Mouse (Mus musculus) regulatory T cell (primary cell): Measurements from ENCODE around the gene Rab42.

ENCODE experiments used
- in situ Hi-C: fragments of 300-600 bp; cut with MboI, MseI; formaldehyde crosslinking; loops from one replicate; pipeline ENCODE4 v1.15.1; 2025; ENCODE audit warnings: high pct_unique_total_duplicates

Rab42 gene

DNA sequence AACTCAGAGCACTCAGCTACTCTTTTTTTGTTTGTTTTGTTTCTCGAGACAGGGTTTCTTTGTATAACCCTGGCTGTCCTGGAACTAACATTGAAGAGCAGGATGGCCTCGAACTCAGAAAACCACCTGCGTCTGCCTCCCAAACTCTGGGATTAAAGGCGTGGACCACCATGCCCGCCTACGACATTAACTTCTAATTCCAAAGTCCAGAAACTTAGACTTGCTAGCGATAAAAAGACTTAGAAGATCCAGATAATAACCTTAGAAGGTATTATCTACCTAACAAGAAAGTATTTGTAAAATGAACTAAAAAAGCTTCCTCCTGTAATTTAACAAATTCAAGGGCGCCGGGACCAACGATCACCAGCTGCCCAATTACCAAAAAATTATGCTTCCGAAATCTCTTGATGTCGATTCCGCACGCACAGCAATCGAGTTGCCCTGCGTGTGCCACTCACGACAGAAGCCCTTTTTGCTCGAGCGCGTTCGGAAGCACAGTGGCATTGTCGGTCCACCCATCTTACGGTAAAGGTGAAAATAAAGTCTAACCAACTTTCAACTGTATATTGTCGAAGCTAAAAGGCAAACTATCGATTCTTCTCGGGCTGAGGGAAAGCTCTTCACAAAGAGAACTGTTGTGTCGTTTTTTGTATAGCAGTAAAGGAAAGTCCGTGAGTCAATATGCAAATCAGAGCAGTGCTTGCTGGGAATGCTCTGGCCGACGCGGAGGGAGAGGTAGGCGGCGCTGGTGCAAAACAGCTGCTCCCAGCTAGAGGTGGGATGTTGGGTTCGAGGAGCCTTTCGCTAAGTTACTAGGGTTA, 33.2 kb downstream of the Rab42 start:
- in situ Hi-C loops = no loop called here

DNA sequence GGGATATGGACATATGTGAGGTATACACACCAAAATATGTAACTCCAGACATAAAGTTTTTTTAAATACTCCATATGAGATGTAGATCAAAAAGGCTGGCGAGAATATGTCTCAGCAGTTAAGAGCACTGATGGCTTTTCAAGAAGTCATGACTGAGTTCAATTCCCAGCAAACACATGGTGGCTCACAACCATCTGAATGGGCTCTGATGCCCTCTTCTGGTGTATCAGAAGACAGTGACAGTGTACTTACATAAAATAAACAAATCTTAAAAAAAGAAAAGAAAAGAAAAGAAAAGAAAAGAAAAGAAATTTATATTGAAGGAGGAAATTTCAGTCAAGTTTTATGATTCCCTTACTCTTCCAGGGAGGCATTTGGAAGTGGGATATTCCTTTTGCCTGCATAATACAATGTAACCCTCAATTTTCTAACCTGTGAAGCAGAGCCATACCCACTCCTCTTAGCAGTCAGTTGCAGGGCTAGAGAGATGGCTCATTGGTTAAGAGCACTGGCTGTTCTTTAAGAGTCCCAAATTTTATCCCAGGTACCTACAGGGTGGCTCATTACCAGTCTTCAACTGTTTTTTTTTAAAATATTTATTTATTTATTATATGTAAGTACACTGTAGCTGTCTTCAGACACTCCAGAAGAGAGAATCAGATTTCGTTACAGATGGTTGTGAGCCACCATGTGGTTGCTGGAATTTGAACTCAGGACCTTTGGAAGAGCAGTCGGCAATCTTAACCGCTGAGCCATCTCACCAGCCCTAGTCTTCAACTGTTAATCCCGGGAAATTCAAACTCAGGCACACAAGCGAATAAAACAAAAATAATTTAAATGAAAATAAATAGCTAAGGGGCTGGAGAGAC, 34.1 kb downstream of the Rab42 start:
- in situ Hi-C loops = no loop called here

DNA sequence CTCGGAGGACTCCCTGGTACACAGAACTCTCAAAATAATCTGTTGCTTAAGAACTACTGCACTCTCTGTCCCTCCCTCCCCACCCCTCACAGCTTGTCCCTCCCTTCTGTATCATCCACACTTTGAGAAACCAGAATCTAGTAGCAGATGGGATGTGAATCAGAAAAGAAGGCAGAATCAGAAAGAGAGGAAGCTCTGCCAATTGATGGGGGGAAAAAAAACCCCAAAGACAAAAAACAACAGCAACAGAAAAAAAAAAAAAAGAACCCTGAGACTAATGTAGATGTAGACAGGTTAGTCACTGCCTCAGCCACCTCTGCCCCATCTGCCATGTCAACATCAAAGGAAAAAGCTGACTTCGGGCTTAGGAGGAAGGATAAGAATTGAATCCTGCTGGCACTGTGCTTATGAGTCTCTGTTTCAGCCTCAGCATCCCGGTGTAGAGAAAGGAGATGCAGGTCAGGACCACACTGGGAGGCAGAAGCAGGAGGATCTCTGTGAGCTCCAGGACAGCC, 36.3 kb downstream of the Rab42 start:
- in situ Hi-C loops = no loop called here

DNA sequence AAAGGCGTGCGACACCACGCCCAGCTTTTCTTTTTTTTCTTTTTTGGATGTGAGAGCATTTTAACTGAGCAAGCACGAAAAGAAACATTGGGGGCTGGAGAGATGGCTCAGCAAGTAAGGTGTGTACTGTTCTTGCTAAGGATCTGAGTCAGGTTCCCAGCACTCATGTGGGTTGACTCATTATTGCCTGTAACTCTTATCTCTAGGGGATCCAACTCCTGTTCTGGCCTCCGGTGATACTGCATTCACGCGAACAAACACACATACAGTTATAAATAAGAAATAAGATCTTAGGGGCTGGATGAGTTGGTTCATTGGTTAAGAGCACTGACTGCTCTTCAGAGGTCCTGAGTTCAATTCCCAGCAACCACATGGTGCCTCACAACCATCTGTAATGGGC, 39.9 kb downstream of the Rab42 start:
- in situ Hi-C loops = no loop called here

DNA sequence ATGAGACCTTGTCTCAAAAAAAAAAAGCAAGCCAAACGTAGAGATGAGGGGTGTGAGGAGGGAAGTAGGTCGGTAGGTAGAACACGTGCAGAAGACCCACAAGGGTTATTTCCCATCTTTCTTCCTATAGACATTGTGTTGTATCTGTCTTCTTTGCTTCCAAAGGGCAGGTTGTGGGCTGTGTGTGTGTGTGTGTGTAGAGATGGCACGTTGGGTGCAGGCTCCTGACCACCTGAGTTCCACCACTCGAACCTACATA, 40.9 kb downstream of the Rab42 start:
- in situ Hi-C loops = no loop called here

DNA sequence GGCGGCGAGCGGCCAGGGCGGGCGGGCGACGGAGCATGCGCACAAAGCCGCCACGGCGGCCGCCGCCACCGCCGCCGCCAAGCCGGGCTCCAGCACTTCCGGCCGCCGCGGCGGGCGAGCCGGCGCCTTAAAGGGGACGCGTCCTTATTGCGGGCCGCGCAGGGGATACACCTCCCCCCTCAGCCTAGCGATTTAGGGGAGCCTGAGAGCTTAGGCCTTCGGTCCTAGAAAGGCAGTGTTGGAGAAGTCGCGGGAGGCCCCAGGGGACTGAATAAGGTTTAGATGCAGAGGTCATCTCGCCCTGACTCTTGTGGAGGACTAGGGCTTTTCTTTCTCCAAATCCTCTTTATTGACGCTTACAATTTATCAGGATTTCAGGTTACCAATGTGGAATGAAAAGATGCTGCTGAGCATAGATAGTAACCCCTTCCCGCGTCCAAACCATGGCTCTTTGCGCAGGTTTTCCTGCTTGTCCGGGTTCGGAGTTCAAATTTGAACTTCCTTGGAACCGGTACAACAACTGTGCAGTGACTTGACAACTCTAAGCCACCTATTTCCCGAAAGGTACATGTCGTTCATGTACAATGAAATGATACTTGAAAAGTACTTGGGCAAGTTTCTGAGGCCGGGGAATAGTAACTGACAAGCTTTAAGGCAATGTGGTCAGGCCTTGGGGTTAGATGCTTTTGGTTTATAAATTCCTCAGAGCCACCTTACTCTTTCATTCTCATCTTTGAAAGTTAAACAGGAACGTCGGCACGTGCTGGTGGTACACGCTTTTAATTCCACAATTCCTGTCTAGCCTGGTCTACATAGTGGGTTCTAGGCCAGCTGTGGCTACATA, 41.4 kb downstream of the Rab42 start, which contains the start of gene Gmeb1:
Gmeb1 (minus strand) TSS at position 89 of the 844 bp plus-strand sequence.
- in situ Hi-C loops = no loop called here

DNA sequence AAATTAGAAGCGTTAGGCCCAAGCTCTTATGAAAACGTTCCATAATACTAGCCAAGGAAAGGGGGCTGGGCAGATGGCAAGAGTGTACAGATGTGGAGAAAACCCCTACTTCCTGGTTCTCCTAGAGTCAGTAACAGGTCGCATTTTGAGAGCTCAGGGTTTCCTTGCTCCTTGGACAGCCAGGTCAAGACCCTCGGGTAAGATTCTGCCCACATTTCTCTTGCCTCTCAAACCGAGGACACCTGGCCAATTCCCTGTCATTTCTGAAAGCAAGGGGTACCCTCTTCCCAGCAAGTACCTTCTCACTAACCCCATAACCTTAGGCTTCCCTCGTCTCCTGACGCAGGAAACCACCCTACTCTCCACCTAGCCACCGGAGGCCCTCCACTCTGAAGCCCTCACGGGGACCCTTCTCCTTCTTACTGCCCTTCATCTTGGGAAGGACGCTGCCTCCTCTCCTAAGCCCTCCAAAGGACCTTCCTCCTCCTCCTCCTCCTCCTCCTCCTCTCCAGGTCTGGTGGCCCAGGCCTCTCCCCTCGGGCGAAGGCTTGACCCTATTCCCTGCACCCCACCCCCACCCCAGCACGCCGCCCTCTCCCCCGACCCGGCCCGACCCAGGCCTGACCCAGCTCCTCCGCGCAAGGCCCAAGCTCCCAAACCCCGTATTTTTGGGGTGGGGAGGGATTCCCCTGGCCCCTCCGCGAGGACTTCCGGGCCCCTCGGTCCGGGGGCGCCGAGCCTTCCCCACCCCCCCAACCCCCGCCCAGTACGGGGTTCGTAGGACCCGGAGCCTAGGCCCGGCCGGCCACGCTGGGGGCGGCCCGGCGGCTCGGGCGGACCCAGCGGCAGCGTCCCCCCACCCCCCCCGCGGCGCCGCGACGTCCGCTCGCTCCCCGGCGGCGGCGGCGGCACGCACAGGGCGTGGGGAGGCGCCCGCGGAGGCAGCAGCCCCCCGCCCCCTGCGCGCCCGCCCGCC, 42.5 kb downstream of the Rab42 start:
- in situ Hi-C loops = no loop called here

DNA sequence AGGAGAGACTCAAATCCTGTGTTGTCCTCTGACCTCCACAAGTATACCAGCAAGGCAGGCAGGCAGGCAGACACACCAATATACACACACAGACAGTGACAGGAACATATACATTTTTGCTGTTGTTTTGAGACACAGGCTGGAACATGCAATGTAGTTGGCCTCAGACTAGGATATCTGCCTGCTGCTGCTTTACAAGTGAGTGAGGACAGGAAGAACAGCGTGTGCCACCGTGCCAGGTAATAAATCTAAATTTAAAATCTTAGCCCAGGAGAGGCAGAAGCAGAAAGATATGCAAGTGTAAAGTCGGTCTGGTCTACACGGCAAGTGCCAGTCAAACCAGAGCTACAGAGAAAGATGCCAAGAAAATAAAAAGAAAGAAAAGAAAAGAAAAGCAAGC, 43.9 kb downstream of the Rab42 start:
- in situ Hi-C loops = loop anchor here (5.0 kb wide), 1 partner anchor 37 kb away; no protein-coding TSS in a partner anchor

DNA sequence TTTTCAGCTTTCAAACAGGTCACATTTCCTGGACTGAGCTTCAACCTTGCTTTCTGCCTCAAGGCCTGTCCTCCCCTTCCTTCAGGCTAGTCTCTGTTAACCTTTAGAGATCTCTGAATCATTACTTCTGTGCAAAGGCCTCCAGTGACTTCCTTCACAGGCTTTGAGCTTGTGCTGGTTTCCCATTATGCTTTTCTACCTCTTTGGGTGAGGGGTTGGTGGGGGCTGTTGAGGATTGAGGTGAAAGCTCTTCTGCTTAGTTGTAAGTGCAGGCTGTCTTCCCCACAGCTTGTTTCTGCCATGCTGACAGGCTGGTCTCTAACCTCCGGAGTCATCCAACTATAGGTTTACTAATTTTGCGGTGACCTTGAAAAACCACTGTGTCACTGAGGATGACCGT, 46.8 kb downstream of the Rab42 start:
- in situ Hi-C loops = loop anchor here (5.0 kb wide), 1 partner anchor 34 kb away; no protein-coding TSS in a partner anchor

DNA sequence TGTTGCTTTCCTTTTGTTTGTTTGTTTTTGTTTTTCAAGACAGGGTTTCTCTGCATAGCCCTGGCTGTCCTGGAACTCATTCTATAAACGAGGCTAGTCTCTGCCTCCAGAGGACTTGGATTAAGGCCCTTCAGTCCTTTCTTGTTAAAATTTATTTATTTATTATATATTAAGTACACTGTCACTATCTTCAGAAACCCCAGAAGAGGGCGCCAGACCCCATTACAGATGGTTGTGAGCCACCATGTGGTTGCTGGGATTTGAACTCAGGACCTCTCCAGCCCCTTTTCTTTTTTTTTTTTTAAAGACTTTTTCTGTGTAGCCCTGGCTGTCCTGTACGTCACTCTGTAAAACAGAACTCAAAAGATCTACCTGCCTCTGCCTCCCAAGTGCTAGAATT, 48.2 kb downstream of the Rab42 start:
- in situ Hi-C loops = loop anchor here (5.0 kb wide), 1 partner anchor 33 kb away; no protein-coding TSS in a partner anchor

DNA sequence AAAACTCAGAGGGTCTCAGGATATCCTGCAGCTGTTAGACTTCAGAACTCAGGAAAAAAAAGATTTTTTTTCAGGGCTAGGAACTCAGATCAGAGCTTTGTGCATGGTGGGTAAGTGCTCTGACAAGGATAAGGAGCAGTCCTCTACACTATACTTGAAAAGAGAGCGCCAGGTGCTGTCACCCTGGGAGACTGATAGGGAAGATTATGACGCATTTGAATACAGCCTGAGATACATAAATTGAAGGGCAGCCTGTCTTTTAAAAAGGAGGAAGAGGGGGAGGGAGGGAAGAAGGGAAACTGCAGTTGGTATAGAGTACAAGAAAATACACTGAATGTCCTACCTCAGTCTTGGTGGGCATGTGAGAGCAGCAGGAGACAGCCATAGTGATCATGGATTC, 49.6 kb downstream of the Rab42 start:
- in situ Hi-C loops = no loop called here

DNA sequence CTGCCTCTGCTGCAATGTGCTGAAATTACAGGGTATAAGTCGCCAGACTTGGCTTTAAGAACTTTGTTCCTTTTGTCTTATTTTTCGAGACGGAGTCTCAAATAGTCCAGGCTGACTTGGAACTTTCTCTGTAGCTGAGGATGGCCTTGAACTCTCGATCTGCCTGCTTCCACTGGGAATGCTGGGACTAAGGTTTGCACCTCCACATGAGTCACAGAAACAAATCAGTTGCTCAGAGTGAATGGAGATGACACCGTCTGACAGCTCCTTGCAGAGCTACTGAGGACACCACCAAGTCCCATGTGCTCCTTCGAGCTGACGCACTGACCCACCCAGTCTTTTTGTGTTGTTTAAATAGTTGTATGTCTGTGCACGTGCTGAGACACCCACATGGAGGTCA, 50.1 kb downstream of the Rab42 start:
- in situ Hi-C loops = no loop called here
